Mouse (Mus musculus): ENCODE results near the gene Ak5.

Gene Ak5

GRCm38 (mm10) chr3:152668239-152668638 is at the start of gene Ak5:
TSS of gene Ak5 (minus strand) at chr3:152668360.
- TF ChIP-seq GATA4 (IDR thresholded peaks at IDR 0.05; ENCODE audit: insufficient replicate concordance, low read length) = no peak

- no peak; the same call in 1 of the 2 replicates for TF ChIP-seq GATA4 (IDR thresholded peaks at IDR 0.05; ENCODE audit: insufficient replicate concordance, low read length)
Measured at GRCm38 (mm10) chr3:152713991-152714902, 46.1 kb upstream of the Ak5 start, which contains the start of gene Pigk. TSS of gene Pigk (plus strand) at chr3:152714100.

- no peak for TF ChIP-seq GATA4 (IDR thresholded peaks at IDR 0.05; ENCODE audit: insufficient replicate concordance, low read length)
Measured at GRCm38 (mm10) chr3:152712957-152713356, 44.8 kb upstream of the Ak5 start.

GRCm38 (mm10) chr3:152709936-152710335 is 41.8 kb upstream of the Ak5 start:
- no peak for TF ChIP-seq GATA4 (IDR thresholded peaks at IDR 0.05; ENCODE audit: insufficient replicate concordance, low read length)

GRCm38 (mm10) chr3:152707321-152707823 is 39.2 kb upstream of the Ak5 start:
- no peak for TF ChIP-seq GATA4 (IDR thresholded peaks at IDR 0.05; ENCODE audit: insufficient replicate concordance, low read length)

GRCm38 (mm10) chr3:152706901-152707300 is 38.7 kb upstream of the Ak5 start:
- TF ChIP-seq GATA4 (IDR thresholded peaks at IDR 0.05; ENCODE audit: insufficient replicate concordance, low read length) = no peak

GRCm38 (mm10) chr3:152705826-152706225 is 37.7 kb upstream of the Ak5 start:
- no peak for TF ChIP-seq GATA4 (IDR thresholded peaks at IDR 0.05; ENCODE audit: insufficient replicate concordance, low read length)

GRCm38 (mm10) chr3:152702274-152702843 is 34.2 kb upstream of the Ak5 start:
- no peak for TF ChIP-seq GATA4 (IDR thresholded peaks at IDR 0.05; ENCODE audit: insufficient replicate concordance, low read length)

- TF ChIP-seq GATA4 (IDR thresholded peaks at IDR 0.05; ENCODE audit: insufficient replicate concordance, low read length) = no peak
Measured at GRCm38 (mm10) chr3:152699261-152699660, 31.1 kb upstream of the Ak5 start.

GRCm38 (mm10) chr3:152698017-152698416 is 29.9 kb upstream of the Ak5 start:
- no peak for TF ChIP-seq GATA4 (IDR thresholded peaks at IDR 0.05; ENCODE audit: insufficient replicate concordance, low read length)

GRCm38 (mm10) chr3:152694950-152695349 is 26.8 kb upstream of the Ak5 start:
- no peak for TF ChIP-seq GATA4 (IDR thresholded peaks at IDR 0.05; ENCODE audit: insufficient replicate concordance, low read length)

GRCm38 (mm10) chr3:152689105-152689504 is 20.9 kb upstream of the Ak5 start:
- TF ChIP-seq GATA4 (IDR thresholded peaks at IDR 0.05; ENCODE audit: insufficient replicate concordance, low read length) = no peak

GRCm38 (mm10) chr3:152688532-152688931 is 20.4 kb upstream of the Ak5 start:
- TF ChIP-seq GATA4 (IDR thresholded peaks at IDR 0.05; ENCODE audit: insufficient replicate concordance, low read length) = no peak

GRCm38 (mm10) chr3:152674663-152675062 is 6.5 kb upstream of the Ak5 start:
- TF ChIP-seq GATA4 (IDR thresholded peaks at IDR 0.05; ENCODE audit: insufficient replicate concordance, low read length) = no peak

GRCm38 (mm10) chr3:152669783-152670182 is 1.6 kb upstream of the Ak5 start:
- TF ChIP-seq GATA4 (IDR thresholded peaks at IDR 0.05; ENCODE audit: insufficient replicate concordance, low read length) = no peak

GRCm38 (mm10) chr3:152668793-152669192 is 633 bp upstream of the Ak5 start:
- TF ChIP-seq GATA4 (IDR thresholded peaks at IDR 0.05; ENCODE audit: insufficient replicate concordance, low read length) = no peak
